8 mouse cellular contexts compared by ENCODE assay signal in genomic region chr14:119007103-119007951, GRCm38 (mm10).
DNase-seq lines count a peak whose midpoint lies in the region; ATAC-seq lines count a peak whose summit lies in the region.

No protein-coding gene starts in this region.

- no peaks in the 10 kb centered on the region for H3K27me3 ChIP-seq in heart, embryonic 12.5 days (replicated peaks)
- H3K27me3 ChIP-seq in kidney, embryonic 16.5 days (ENCODE audit: insufficient read depth, low read length), result no peaks in the 10 kb centered on the region

- ATAC-seq in heart, embryonic 12.5 days (ENCODE audit: insufficient number of reproducible peaks, low FRiP score), result peak; percentile 100
- peak; percentile 100 for ATAC-seq in kidney, embryonic 16.5 days (ENCODE audit: low FRiP score, low TSS enrichment)

- H3K27ac ChIP-seq in heart, embryonic 12.5 days (ENCODE audit: poor library complexity, severe bottlenecking), result peak overlapping the region; percentile 44
- H3K27ac ChIP-seq in kidney, embryonic 16.5 days (ENCODE audit: low read length), result peak overlapping the region; percentile 80

- peak overlapping the region; percentile 98 for H3K4me2 ChIP-seq in heart, embryonic 12.5 days
- H3K4me2 ChIP-seq in kidney, embryonic 16.5 days (replicated peaks; ENCODE audit: low read depth, low read length), result peak overlapping the region; percentile 62

- peak overlapping the region; percentile 67 for H3K9ac ChIP-seq in heart, embryonic 12.5 days
- peak overlapping the region; percentile 60 for H3K9ac ChIP-seq in kidney, embryonic 16.5 days (replicated peaks; ENCODE audit: low read length)

- peaks cover 15% of the 10 kb centered on the region; the same call in 1 of the 2 replicates for H3K36me3 ChIP-seq in heart, embryonic 12.5 days
- peaks cover 8% of the 10 kb centered on the region for H3K36me3 ChIP-seq in kidney, embryonic 16.5 days (ENCODE audit: insufficient read depth, low read length)

- H3K4me1 ChIP-seq in heart, embryonic 12.5 days (replicated peaks), result peaks cover 10% of the 10 kb centered on the region; the same call in 1 of the 2 replicates
- peaks cover 6% of the 10 kb centered on the region; the same call in 1 of the 2 replicates for H3K4me1 ChIP-seq in kidney, embryonic 16.5 days (ENCODE audit: insufficient read depth, low read length)

- WGBS in heart, embryonic 12.5 days, result under 1% methylated on average over 13 of the region's 13 CpGs
- WGBS in kidney, embryonic 16.5 days, result 1% methylated on average over 13 of the region's 13 CpGs

- H3K9me3 ChIP-seq in heart, embryonic 12.5 days (replicated peaks), result no peaks in the 10 kb centered on the region
- H3K9me3 ChIP-seq in kidney, embryonic 16.5 days (ENCODE audit: low read length), result no peaks in the 10 kb centered on the region

- peak overlapping the region; percentile 64 for H3K4me3 ChIP-seq in heart, embryonic 12.5 days
- peak overlapping the region; percentile 49 for H3K4me3 ChIP-seq in kidney, embryonic 16.5 days (ENCODE audit: low read length)

- peak; percentile 93 to 97 for DNase-seq in CD8-positive naive resting alpha-beta T cell, adult 2 months (ENCODE audit: low read depth in 2 of 2, low spot score in 2 of 2)
- peak; percentile 91 for DNase-seq in c-Kit-negative CD71-positive TER-119-positive erythroid progenitor cells, embryonic 14.5 days (ENCODE audit: low read depth, low spot score)
- DNase-seq in fat pad, adult 2 months (ENCODE audit: extremely low read depth, low read depth, low spot score), result peak; percentile 99
- DNase-seq in liver, result peak; percentile 95
- peak; percentile 89 to 90 for DNase-seq in monocyte, adult 2 months (ENCODE audit: low read depth in 1 of 2, low spot score in 2 of 2)
- peak; percentile 98 to 99 for DNase-seq in spleen, postnatal 36 days (ENCODE audit: low spot score in 2 of 2)

Comparison
In these comparisons a context has a peak if more than half of its experiments do, and no peak if none do; other contexts are left out.
1. Peak in every context shown above with its lines: DNase-seq, ATAC-seq, H3K4me3 ChIP-seq and H3K27ac ChIP-seq.